Comparison of ENCODE assay signal across 23 mouse cellular contexts in genomic region chr15:10970777-10971176, GRCm38 (mm10). TPM values are rescaled to one million over a fixed set of nuclear protein-coding genes. Genes with fewer than 3 reads are reported as not detected.
"Had no signal": no experiment of that assay in that cellular context is flagged by ENCODE, and none has a peak within 500 bp of the region (broad histone marks: within the 10 kb centered on the region; RNA-seq: fewer than 3 reads in every experiment).

No protein-coding gene starts in this region.

- H3K4me3 ChIP-seq: midbrain, embryonic 10.5 days; midbrain, embryonic 12.5 days; myocyte; neural tube, embryonic 13.5 days; neural tube, embryonic 15.5 days had no signal

- H3K4me2 ChIP-seq: lung, embryonic 14.5 days; midbrain, embryonic 12.5 days; neural tube, embryonic 13.5 days; neural tube, embryonic 15.5 days had no signal

- H3K4me1 ChIP-seq: midbrain, embryonic 10.5 days; midbrain, embryonic 12.5 days; neural tube, embryonic 13.5 days; neural tube, embryonic 15.5 days had no signal

- ATAC-seq: midbrain, embryonic 16.5 days had no signal

- H3K36me3 ChIP-seq: midbrain, embryonic 10.5 days; midbrain, embryonic 12.5 days; neural tube, embryonic 13.5 days; neural tube, embryonic 15.5 days had no signal

- DNase-seq: lung, adult 18-20 months; lung, embryonic 14.5 days; lung, postnatal 10 days; lung, postnatal 4 days; midbrain, embryonic 14.5 days; retina, postnatal 1 day; right cerebral cortex, adult 18-20 months; right cerebral cortex, postnatal 25 days; right cerebral cortex, postnatal 4 days; spleen, adult 18-20 months; thymus, adult 18-20 months; thymus, postnatal 14 days; thymus, postnatal 36 days had no signal

- H3K27ac ChIP-seq: midbrain, embryonic 10.5 days; midbrain, embryonic 12.5 days; neural tube, embryonic 13.5 days; neural tube, embryonic 15.5 days had no signal

- H3K9ac ChIP-seq: lung, embryonic 14.5 days; midbrain, embryonic 12.5 days; neural tube, embryonic 13.5 days; neural tube, embryonic 15.5 days had no signal

- H3K27me3 ChIP-seq: midbrain, embryonic 12.5 days; neural tube, embryonic 13.5 days; neural tube, embryonic 15.5 days had no signal

- H3K9me3 ChIP-seq: midbrain, embryonic 10.5 days; midbrain, embryonic 12.5 days; neural tube, embryonic 13.5 days; neural tube, embryonic 15.5 days had no signal

RNA-seq across cellular contexts. Expression of gene Slc45a2, which starts 29.7 kb away (rescaled TPM):
- polyA plus RNA-seq: lung, embryonic 14.5 days; lung, embryonic 16.5 days; midbrain, embryonic 14.5 days; midbrain, embryonic 16.5 days; myocyte; neural tube, embryonic 13.5 days; neural tube, embryonic 15.5 days; small intestine, adult 2 months; stomach, embryonic 14.5 days; stomach, embryonic 16.5 days had no signal
